Mouse (Mus musculus): ENCODE measurements at regions not wholly inside any gene's neighbourhood (a gene's known extent, or its start where the extent isn't known, plus 50 kb on each side); places are given as distances from the start of the nearest gene placed in this dataset.

DNA sequence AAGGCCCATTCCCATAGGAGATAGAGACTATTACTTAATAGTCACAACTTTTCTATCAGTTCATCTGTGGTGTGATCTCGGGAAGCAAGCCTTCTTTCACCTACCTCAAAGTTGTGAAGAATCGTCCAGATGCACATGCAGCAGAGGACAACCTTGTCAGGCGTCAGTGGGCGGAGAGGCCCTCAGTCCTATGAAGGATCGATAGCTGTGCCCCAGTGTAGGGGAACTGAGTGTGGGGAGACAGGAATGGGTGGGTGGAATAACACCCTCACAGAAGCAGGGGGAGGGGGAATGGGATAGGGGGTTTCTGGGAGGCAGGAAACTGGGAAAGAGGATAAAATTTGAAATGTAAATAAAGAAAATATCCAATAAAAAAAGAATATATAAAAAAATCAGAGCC lies 133.5 kb upstream of the Nrxn1 start:
- DNase-seq (ENCODE audit: low spot score), result no peak

DNA sequence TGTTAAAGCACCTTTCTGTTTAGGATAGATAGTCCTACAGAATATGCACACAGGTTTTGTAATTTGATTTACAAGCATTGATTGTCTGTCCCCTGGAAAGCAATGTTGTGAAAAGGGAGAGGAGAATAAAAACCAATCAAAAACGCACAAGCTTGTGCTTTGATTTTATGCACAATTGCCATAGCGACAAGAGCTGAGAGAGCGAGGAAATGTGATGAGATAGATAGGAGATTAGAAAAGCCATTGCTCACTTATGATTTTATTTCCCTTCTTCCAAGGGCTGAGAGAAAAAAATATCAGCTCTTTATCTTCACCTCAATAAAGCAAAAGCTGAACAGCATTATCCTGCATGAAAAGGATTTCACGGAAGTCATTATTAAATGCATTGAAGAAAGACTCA lies 133.0 kb upstream of the Nrxn1 start:
- no peak for DNase-seq (ENCODE audit: low spot score)

DNA sequence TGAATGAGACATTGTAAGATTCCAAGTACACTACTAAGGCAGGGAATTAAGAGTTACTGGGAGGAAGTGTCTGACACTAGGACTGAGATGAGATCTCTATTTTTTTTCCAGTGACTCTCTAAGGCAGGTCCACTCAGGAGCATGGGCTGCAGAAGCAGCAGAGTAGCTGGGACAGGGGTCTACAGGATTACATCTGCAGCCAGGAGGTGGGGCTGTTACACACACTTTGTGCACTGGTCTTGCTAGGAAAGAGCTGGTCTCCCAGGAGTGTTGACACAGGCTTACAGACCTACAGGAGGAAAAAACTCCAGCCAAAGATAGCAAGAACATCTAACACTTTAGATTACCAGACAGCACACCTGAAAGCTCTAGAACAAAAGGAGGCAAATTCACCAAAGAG lies 123.6 kb upstream of the Nrxn1 start:
- peak; percentile 11 for DNase-seq (ENCODE audit: low spot score)

DNA sequence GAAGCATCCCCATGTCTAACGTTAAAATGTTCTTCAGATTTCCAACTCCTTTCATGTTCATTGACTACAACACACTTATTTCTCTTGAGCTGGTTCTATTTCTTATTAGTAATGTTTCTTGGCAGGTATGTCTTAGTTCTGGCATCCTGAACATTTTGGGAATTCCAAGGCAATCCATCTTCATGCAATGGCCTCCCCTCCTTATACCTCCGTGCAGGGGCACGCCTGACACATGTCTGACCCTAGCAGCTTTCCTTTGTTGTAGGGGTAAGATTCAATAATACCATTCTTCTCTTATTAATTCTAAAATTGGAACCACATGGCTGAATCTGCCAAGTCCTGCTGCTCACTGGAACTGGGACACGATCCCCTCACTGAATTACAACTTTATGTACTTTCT lies 89.7 kb upstream of the Nrxn1 start:
- no peak for DNase-seq (ENCODE audit: low spot score)

DNA sequence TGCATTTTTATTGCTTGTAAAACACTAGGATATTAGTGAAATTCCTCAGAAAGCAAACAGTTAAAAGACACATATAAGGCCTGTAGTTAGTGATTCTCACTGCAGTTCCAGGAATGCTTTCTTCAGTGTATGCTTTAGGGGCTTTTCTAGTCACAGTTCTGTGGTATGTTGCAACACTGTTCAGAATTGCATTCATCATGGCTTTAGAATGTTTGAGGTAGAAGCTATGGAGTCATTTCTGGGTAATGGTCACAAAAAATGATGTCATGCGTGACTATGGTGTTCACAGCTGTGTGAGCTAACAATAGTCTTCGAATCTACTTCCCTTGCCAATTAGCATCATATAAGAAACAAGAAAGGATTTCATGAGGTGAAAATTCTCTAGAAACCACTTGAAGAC lies 69.0 kb upstream of the Nrxn1 start:
- no peak for DNase-seq (ENCODE audit: low spot score)

Data from urinary bladder, postnatal 14 days (tissue).